ENCODE assay signal across 16 mouse cellular contexts in genomic region chr3:20131350-20131720, GRCm38 (mm10). TPM values are rescaled to one million over a fixed set of nuclear protein-coding genes. Genes with fewer than 3 reads are reported as not detected.
DNase-seq lines count a peak whose midpoint lies in the region; ATAC-seq and TF ChIP-seq lines count a peak whose summit lies in the region.
"Had no signal": no experiment of that assay in that cellular context is flagged by ENCODE, and none has a peak within 500 bp of the region (broad histone marks: within the 10 kb centered on the region; RNA-seq: fewer than 3 reads in every experiment).

No protein-coding gene starts in this region.

- H3K79me2 ChIP-seq in macrophage (ENCODE audit: inconsistent target): peaks cover 39% of the 10 kb centered on the region; the same call in 1 of the 2 replicates

- no peaks in the 10 kb centered on the region for H3K4me1 ChIP-seq in embryonic facial prominence, embryonic 13.5 days
- H3K4me1 ChIP-seq in embryonic facial prominence, embryonic 10.5 days: no peaks in the 10 kb centered on the region
- H3K4me1 ChIP-seq in heart, embryonic 16.5 days (ENCODE audit: control insufficient read depth, insufficient read depth, low read length): peaks cover 54% of the 10 kb centered on the region
- peaks cover 19% of the 10 kb centered on the region for H3K4me1 ChIP-seq in lung, embryonic 14.5 days (ENCODE audit: insufficient read depth)
- H3K4me1 ChIP-seq in forebrain, embryonic 13.5 days: no peaks in the 10 kb centered on the region
- H3K4me1 ChIP-seq: hindbrain, embryonic 10.5 days; limb, embryonic 13.5 days; liver, embryonic 15.5 days; midbrain, embryonic 12.5 days; neural tube, embryonic 15.5 days had no signal

- ATAC-seq in embryonic facial prominence, embryonic 13.5 days (ENCODE audit: insufficient number of reproducible peaks, insufficient read depth, low FRiP score, low TSS enrichment, low read depth): 0 out of 2 replicates have a peak, but pooled peaks have one; percentile 8
- peak; percentile 30 for ATAC-seq in heart, embryonic 16.5 days (replicated peaks; ENCODE audit: extremely low read depth, insufficient read depth, low FRiP score)
- peak; percentile 93 for ATAC-seq in lung, embryonic 14.5 days (ENCODE audit: insufficient read depth)
- ATAC-seq in forebrain, embryonic 13.5 days: no peak

- H3K27ac ChIP-seq in embryonic facial prominence, embryonic 13.5 days: no peak overlapping the region
- H3K27ac ChIP-seq in embryonic facial prominence, embryonic 10.5 days (replicated peaks): no peak overlapping the region
- H3K27ac ChIP-seq in heart, embryonic 16.5 days (ENCODE audit: low read length): peak overlapping the region; percentile 83
- peak overlapping the region; percentile 74; the same call in 1 of the 2 replicates for H3K27ac ChIP-seq in lung, embryonic 14.5 days (ENCODE audit: low read depth)
- peak overlapping the region; percentile 97 for H3K27ac ChIP-seq in macrophage
- H3K27ac ChIP-seq in forebrain, embryonic 13.5 days: no peak overlapping the region
- H3K27ac ChIP-seq: hindbrain, embryonic 10.5 days; kidney, postnatal 0 days; limb, embryonic 13.5 days; liver, embryonic 15.5 days; midbrain, embryonic 12.5 days; neural tube, embryonic 15.5 days had no signal

- DNase-seq in embryonic facial prominence, embryonic 10.5 days (ENCODE audit: low spot score): no peak
- DNase-seq in heart, postnatal 36 days: no peak
- DNase-seq in lung, embryonic 14.5 days: peak; percentile 97
- DNase-seq in cerebellum, postnatal 36 days: no peak
- DNase-seq: thymus, postnatal 4 days had no signal

- TF ChIP-seq CTCF in lung, embryonic 14.5 days (IDR thresholded peaks at IDR 0.05; ENCODE audit: low read depth): peak; percentile 23; the same call in 1 of the 2 replicates

- no peak overlapping the region for H3K9ac ChIP-seq in embryonic facial prominence, embryonic 13.5 days
- no peak overlapping the region for H3K9ac ChIP-seq in heart, embryonic 16.5 days (ENCODE audit: low read length)
- H3K9ac ChIP-seq in lung, embryonic 14.5 days: no peak overlapping the region
- H3K9ac ChIP-seq in forebrain, embryonic 13.5 days: no peak overlapping the region
- H3K9ac ChIP-seq: limb, embryonic 13.5 days; liver, embryonic 15.5 days; midbrain, embryonic 12.5 days; neural tube, embryonic 15.5 days had no signal

- intact Hi-C loops in heart, postnatal 36 days (cut with DNase I): no loop called here

- no peak overlapping the region for H3K4me2 ChIP-seq in embryonic facial prominence, embryonic 13.5 days
- H3K4me2 ChIP-seq in heart, embryonic 16.5 days (ENCODE audit: low read depth, low read length): no peak overlapping the region
- 0 out of 2 replicates have a peak overlapping the region, but pooled peaks have one; percentile 11 for H3K4me2 ChIP-seq in lung, embryonic 14.5 days
- H3K4me2 ChIP-seq in forebrain, embryonic 13.5 days: no peak overlapping the region
- H3K4me2 ChIP-seq: limb, embryonic 13.5 days; liver, embryonic 15.5 days; midbrain, embryonic 12.5 days; neural tube, embryonic 15.5 days had no signal

- H3K4me3 ChIP-seq in embryonic facial prominence, embryonic 13.5 days: no peak overlapping the region
- no peak overlapping the region for H3K4me3 ChIP-seq in embryonic facial prominence, embryonic 10.5 days
- H3K4me3 ChIP-seq in heart, embryonic 16.5 days (ENCODE audit: low read length): no peak overlapping the region
- H3K4me3 ChIP-seq in lung, embryonic 14.5 days (ENCODE audit: low read depth, low read length): no peak overlapping the region
- no peak overlapping the region for H3K4me3 ChIP-seq in macrophage (ENCODE audit: inconsistent target)
- no peak overlapping the region for H3K4me3 ChIP-seq in forebrain, embryonic 13.5 days
- H3K4me3 ChIP-seq: hindbrain, embryonic 10.5 days; limb, embryonic 13.5 days; liver, embryonic 15.5 days; midbrain, embryonic 12.5 days; neural tube, embryonic 15.5 days had no signal

- H3K27me3 ChIP-seq in embryonic facial prominence, embryonic 13.5 days: no peaks in the 10 kb centered on the region
- no peaks in the 10 kb centered on the region for H3K27me3 ChIP-seq in embryonic facial prominence, embryonic 10.5 days (replicated peaks; ENCODE audit: low read depth, poor library complexity, severe bottlenecking)
- no peaks in the 10 kb centered on the region for H3K27me3 ChIP-seq in heart, embryonic 16.5 days (ENCODE audit: control insufficient read depth, insufficient read depth, low read length)
- no peaks in the 10 kb centered on the region for H3K27me3 ChIP-seq in lung, embryonic 14.5 days (ENCODE audit: insufficient read depth, low read length)
- no peaks in the 10 kb centered on the region for H3K27me3 ChIP-seq in forebrain, embryonic 13.5 days
- H3K27me3 ChIP-seq: limb, embryonic 13.5 days; liver, embryonic 15.5 days; midbrain, embryonic 12.5 days; neural tube, embryonic 15.5 days; Patski had no signal

- no peaks in the 10 kb centered on the region for H3K9me3 ChIP-seq in embryonic facial prominence, embryonic 13.5 days
- no peaks in the 10 kb centered on the region for H3K9me3 ChIP-seq in embryonic facial prominence, embryonic 10.5 days
- H3K9me3 ChIP-seq in heart, embryonic 16.5 days (replicated peaks; ENCODE audit: control insufficient read depth, low read length): no peaks in the 10 kb centered on the region
- no peaks in the 10 kb centered on the region for H3K9me3 ChIP-seq in lung, embryonic 14.5 days (ENCODE audit: low read depth, low read length)
- H3K9me3 ChIP-seq in forebrain, embryonic 13.5 days (replicated peaks): no peaks in the 10 kb centered on the region
- H3K9me3 ChIP-seq: hindbrain, embryonic 10.5 days; limb, embryonic 13.5 days; liver, embryonic 15.5 days; midbrain, embryonic 12.5 days; neural tube, embryonic 15.5 days had no signal

- peaks cover 4% of the 10 kb centered on the region; the same call in 1 of the 2 replicates for H3K36me3 ChIP-seq in embryonic facial prominence, embryonic 13.5 days
- peaks cover 7% of the 10 kb centered on the region; the same call in 1 of the 2 replicates for H3K36me3 ChIP-seq in embryonic facial prominence, embryonic 10.5 days (replicated peaks)
- H3K36me3 ChIP-seq in heart, embryonic 16.5 days (ENCODE audit: control insufficient read depth, insufficient read depth): peaks cover 46% of the 10 kb centered on the region
- peaks cover 59% of the 10 kb centered on the region for H3K36me3 ChIP-seq in lung, embryonic 14.5 days (ENCODE audit: insufficient read depth)
- peaks cover 20% of the 10 kb centered on the region for H3K36me3 ChIP-seq in macrophage (ENCODE audit: inconsistent target)
- H3K36me3 ChIP-seq in forebrain, embryonic 13.5 days (ENCODE audit: poor library complexity, severe bottlenecking): no peaks in the 10 kb centered on the region
- H3K36me3 ChIP-seq: hindbrain, embryonic 10.5 days; midbrain, embryonic 12.5 days; neural tube, embryonic 15.5 days had no signal

- WGBS in embryonic facial prominence, embryonic 13.5 days: 89% methylated on average over 2 of the region's 2 CpGs
- 90% methylated on average over 2 of the region's 2 CpGs for WGBS in embryonic facial prominence, embryonic 10.5 days
- 34% methylated on average over 2 of the region's 2 CpGs for WGBS in heart, embryonic 16.5 days
- WGBS in lung, embryonic 14.5 days: 40% methylated on average over 2 of the region's 2 CpGs
- 83% methylated on average over 2 of the region's 2 CpGs for WGBS in macrophage (ENCODE audit: missing documents)
- 94% methylated on average over 2 of the region's 2 CpGs for WGBS in forebrain, embryonic 13.5 days

RNA-seq across cellular contexts. Expression of gene Gyg, which starts 23.8 kb away (rescaled TPM):
- polyA plus RNA-seq in embryonic facial prominence, embryonic 13.5 days (2015; fragmentation: Nextera tagmentation; extraction: Ambion mirVana): 36.4 and 36.5 TPM in 2 replicates
- polyA plus RNA-seq in embryonic facial prominence, embryonic 10.5 days (2016; fragmentation: Nextera tagmentation; extraction: Ambion mirVana): 39.7 and 40.8 TPM in 2 replicates
- 457 and 496 TPM in 2 replicates for polyA plus RNA-seq in heart, embryonic 16.5 days (2015; fragmentation: Nextera tagmentation; extraction: Ambion mirVana)
- total RNA-seq in heart, postnatal 36 days (2021): 100 to 1,000 TPM; 151 to 158 TPM
- 360 TPM in 2 replicates for polyA plus RNA-seq in lung, embryonic 14.5 days (2014; fragmentation: Nextera tagmentation; extraction: Ambion mirVana)
- 100 to 1,000 TPM in 1 of 26 experiments, 10 to 100 TPM in 20, 1 to 10 TPM in 5; 6.5 to 108 (median 32.4) TPM for total RNA-seq in macrophage (2018; cell fraction: chromatin; rRNA removed)
- 100 to 1,000 TPM; 136 to 602 (median 268) TPM for total RNA-seq in macrophage (2018; cell fraction: cytosol; rRNA removed)
- 100 to 1,000 TPM in 4 of 26 experiments, 10 to 100 TPM in 22; 46.9 to 207 (median 71.1) TPM for total RNA-seq in macrophage (2018; cell fraction: nucleus; rRNA removed)
- 182 to 514 TPM (median 443 TPM) in 3 replicates for polyA plus RNA-seq in macrophage (2018)
- 22.6 and 26.7 TPM in 2 replicates for polyA plus RNA-seq in forebrain, embryonic 13.5 days (2015; fragmentation: Nextera tagmentation; extraction: Ambion mirVana)

Comparison
In these comparisons a context has a peak if more than half of its experiments do, and no peak if none do; other contexts are left out.
1. H3K27ac ChIP-seq: peak in heart, embryonic 16.5 days (single experiment), lung, embryonic 14.5 days (single experiment) and macrophage (single experiment); none in embryonic facial prominence, embryonic 13.5 days (single experiment), embryonic facial prominence, embryonic 10.5 days (single experiment) and forebrain, embryonic 13.5 days (single experiment).